Comparison of ENCODE assay signal across 17 mouse cellular contexts in the genomic region with DNA sequence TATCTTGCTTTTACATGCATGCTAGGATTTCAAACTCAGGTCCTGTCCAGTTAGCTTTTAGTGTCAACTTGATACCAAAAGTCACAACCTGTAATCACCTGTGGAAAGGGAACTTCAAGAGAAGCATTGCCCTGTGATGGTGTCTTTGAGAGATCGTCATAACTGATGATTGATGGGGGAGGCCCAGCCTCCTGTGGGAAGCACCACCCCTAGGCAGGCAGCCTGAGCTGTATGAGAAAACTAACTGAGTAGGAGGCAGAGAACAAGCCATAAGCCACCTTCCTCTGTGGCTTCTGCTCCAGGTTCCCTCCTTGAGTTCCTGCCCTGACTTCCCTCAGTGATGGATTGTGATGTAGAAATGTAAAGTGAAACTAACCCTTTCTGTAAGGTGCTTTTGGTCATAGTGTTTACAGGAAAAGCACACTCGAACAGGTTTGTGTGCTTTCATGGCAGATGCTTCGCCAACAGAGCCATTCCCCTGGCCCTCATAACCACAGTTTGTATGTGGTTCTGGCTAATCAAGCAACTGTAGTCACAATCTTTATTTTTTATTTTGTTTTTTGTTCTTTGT. TPM values are rescaled to one million over a fixed set of nuclear protein-coding genes. Genes with fewer than 3 reads are reported as not detected.
DNase-seq lines count a peak whose midpoint lies in the region; TF ChIP-seq lines count a peak whose summit lies in the region.
"Had no signal": no experiment of that assay in that cellular context is flagged by ENCODE, and none has a peak within 500 bp of the region (broad histone marks: within the 10 kb centered on the region; RNA-seq: fewer than 3 reads in every experiment).

No protein-coding gene starts in this region.

- no peak for TF ChIP-seq CTCF in heart, adult 2 months (IDR thresholded peaks at IDR 0.05)

- 72% methylated on average over 3 of the region's 3 CpGs for WGBS in heart, adult 2 months

- no peak for TF ChIP-seq EP300 in heart, adult 2 months (IDR thresholded peaks at IDR 0.05; ENCODE audit: insufficient read depth, low read depth, low read length)

- H3K36me3 ChIP-seq in heart, adult 2 months (ENCODE audit: control insufficient read depth, insufficient read depth, low read length) = no peaks in the 10 kb centered on the region
- H3K36me3 ChIP-seq: forebrain, embryonic 12.5 days; G1E; kidney, embryonic 15.5 days; liver, embryonic 13.5 days had no signal

- no peaks in the 10 kb centered on the region for H3K27me3 ChIP-seq in heart, adult 2 months (ENCODE audit: control insufficient read depth, insufficient read depth, low read length)
- H3K27me3 ChIP-seq: kidney, embryonic 15.5 days; liver, embryonic 13.5 days had no signal

- H3K27ac ChIP-seq in heart, adult 2 months = peak overlapping the region; percentile 86
- H3K27ac ChIP-seq: forebrain, embryonic 12.5 days; left cerebral cortex, adult 2 months; liver, embryonic 13.5 days had no signal

- no peak for TF ChIP-seq POLR2A in heart, adult 2 months (IDR thresholded peaks at IDR 0.05; ENCODE audit: insufficient read depth, low read depth, low read length)

- no peak overlapping the region for H3K4me3 ChIP-seq in heart, adult 2 months
- H3K4me3 ChIP-seq: forebrain, embryonic 12.5 days; kidney, embryonic 15.5 days; left cerebral cortex, adult 2 months; liver, embryonic 13.5 days had no signal

- no peaks in the 10 kb centered on the region for H3K79me2 ChIP-seq in heart, adult 2 months (replicated peaks; ENCODE audit: control insufficient read depth, insufficient read depth, low read length)

- no peak for DNase-seq in heart, adult 2 months
- no peak for DNase-seq in heart, postnatal 25 days (ENCODE audit: low spot score)
- DNase-seq in 416B (ENCODE audit: low read depth) (peak; percentile 21), NIH3T3 (ENCODE audit: low read depth) (peak; percentile 33)
- DNase-seq in induced T-regulatory cell, adult 2 months (ENCODE audit: low read depth) = peak; percentile 47
- no peak for DNase-seq in cerebellum, adult 8-10 months
- no peak for DNase-seq in ovary, postnatal 10 days (ENCODE audit: low spot score)
- DNase-seq in embryo, embryonic 9.5 days (ENCODE audit: extremely low spot score) = no peak
- DNase-seq: adrenal gland, adult 8-10 months; cerebellum, adult 2 months; liver, embryonic 13.5 days; lung, postnatal 10 days; right cerebral cortex, postnatal 4 days had no signal

- H3K4me1 ChIP-seq in heart, adult 2 months (ENCODE audit: control insufficient read depth, insufficient read depth, low read length) = peaks cover 9% of the 10 kb centered on the region
- H3K4me1 ChIP-seq: forebrain, embryonic 12.5 days; kidney, embryonic 15.5 days had no signal

- H3K9ac ChIP-seq in heart, adult 2 months (ENCODE audit: low read depth, low read length) = no peak overlapping the region
- H3K9ac ChIP-seq: forebrain, embryonic 12.5 days; kidney, embryonic 15.5 days; liver, embryonic 13.5 days had no signal

- intact Hi-C loops in heart, adult 2 months (cut with DNase I) = no loop called here
- intact Hi-C loops in heart, postnatal 25 days (cut with DNase I) = loop anchor here (2.0 kb wide), 1 partner anchor 19 kb away; a partner anchor contains a TSS

RNA-seq across cellular contexts. Expression of a gene that starts 19.1 kb away (rescaled TPM):
- total RNA-seq in heart, adult 2 months (2021) = 100 to 1,000 TPM; 271 to 299 TPM
- polyA plus RNA-seq in heart, adult 2 months (2012; rRNA removed) = 212 and 344 TPM in 2 replicates
- total RNA-seq in heart, postnatal 25 days (2021) = 100 to 1,000 TPM; 292 to 305 TPM

RNA-seq across cellular contexts. Expression of a gene that starts 20.1 kb away (rescaled TPM):
- total RNA-seq in heart, adult 2 months (2021) = 100 to 1,000 TPM; 107 to 114 TPM
- polyA plus RNA-seq in heart, adult 2 months (2012; rRNA removed) = 67.7 and 131 TPM in 2 replicates
- 100 to 1,000 TPM in 1 of 2 experiments, 10 to 100 TPM in 1; 95.7 to 115 TPM for total RNA-seq in heart, postnatal 25 days (2021)

Comparison
In these comparisons a context has a peak if more than half of its experiments do, and no peak if none do; other contexts are left out.
1. DNase-seq: peak in 416B (single experiment), NIH3T3 (single experiment) and induced T-regulatory cell, adult 2 months (single experiment); none in heart, adult 2 months (0 of 2), heart, postnatal 25 days (single experiment), cerebellum, adult 8-10 months (single experiment), ovary, postnatal 10 days (single experiment) and embryo, embryonic 9.5 days (single experiment).